Mouse (Mus musculus) c-Kit-positive CD71-positive TER-119-positive erythroid progenitor cells, embryonic 14.5 days (primary cell): ENCODE results near the gene Rtl4.

Experiments used
- DNase-seq: peaks from one replicate; pipeline ENCODE4 v3.0.0-alpha.2; 2013; ENCODE audit warnings: low spot score

Rtl4 gene

GRCm38 (mm10) chrX:144688207-144689118 lies at the start of gene Rtl4:
Gene Rtl4 (plus strand): TSS chrX:144688907.
- DNase-seq = no peak

- no peak for DNase-seq
These were observed 44.0 kb upstream of the Rtl4 start for GRCm38 (mm10) chrX:144644756-144645155.

GRCm38 (mm10) chrX:144645394-144645793 lies 43.3 kb upstream of the Rtl4 start:
- peak; percentile 3 for DNase-seq

- DNase-seq = no peak
These were observed 36.5 kb upstream of the Rtl4 start for GRCm38 (mm10) chrX:144652196-144652595.

- no peak for DNase-seq
These were observed 965 bp upstream of the Rtl4 start for GRCm38 (mm10) chrX:144687742-144688141.

GRCm38 (mm10) chrX:144688142-144688206 lies 733 bp upstream of the Rtl4 start, which contains the start of gene Trpc5:
Gene Trpc5 (minus strand): TSS chrX:144688180.
- no peak for DNase-seq

- DNase-seq = no peak
These were observed 582 bp downstream of the Rtl4 start for GRCm38 (mm10) chrX:144689119-144689858.

GRCm38 (mm10) chrX:144689859-144690181 lies 1.1 kb downstream of the Rtl4 start:
- DNase-seq = no peak

GRCm38 (mm10) chrX:144716330-144716729 lies 27.6 kb downstream of the Rtl4 start:
- no peak for DNase-seq

- DNase-seq = no peak
These were observed 58.9 kb downstream of the Rtl4 start for GRCm38 (mm10) chrX:144747528-144748049.

- no peak for DNase-seq
These were observed 298.3 kb downstream of the Rtl4 start for GRCm38 (mm10) chrX:144986980-144987379.

GRCm38 (mm10) chrX:145065484-145065913 lies 376.8 kb downstream of the Rtl4 start:
- no peak for DNase-seq

GRCm38 (mm10) chrX:145089802-145090201 lies 401.1 kb downstream of the Rtl4 start:
- DNase-seq = no peak

- no peak for DNase-seq
These were observed 401.7 kb downstream of the Rtl4 start for GRCm38 (mm10) chrX:145090360-145090759.

GRCm38 (mm10) chrX:145090964-145091363 lies 402.3 kb downstream of the Rtl4 start:
- DNase-seq = no peak
